Mouse (Mus musculus) C2C12 (cell line): Measurements from ENCODE around the gene Cldn10. TPM values are rescaled to one million over a fixed set of nuclear protein-coding genes. Genes with fewer than 3 reads are reported as not detected.

ENCODE experiments used
- H3K27me3 ChIP-seq: one replicate; pipeline ENCODE4 v1.6.1; 2011; ENCODE audit not compliant: control insufficient read depth, insufficient read depth, insufficient read length
- H3K36me3 ChIP-seq: one replicate; pipeline ENCODE4 v1.6.1; 2011; ENCODE audit not compliant: control insufficient read depth, insufficient read depth
- H3K4me3 ChIP-seq: one replicate; pipeline ENCODE4 v1.5.1; 2011; ENCODE audit warnings: mild to moderate bottlenecking, control low read depth; ENCODE audit not compliant: poor library complexity, insufficient read depth, severe bottlenecking
- H3K79me2 ChIP-seq: one replicate; pipeline ENCODE4 v1.6.1; 2011; ENCODE audit not compliant: control insufficient read depth, insufficient read depth
- H3K79me3 ChIP-seq: one replicate; pipeline ENCODE4 v1.6.1; 2011; ENCODE audit warnings: low read depth, control low read depth
- H3ac ChIP-seq: one replicate; pipeline ENCODE3; 2011; ENCODE audit warnings: low read depth; ENCODE audit not compliant: control insufficient read depth, insufficient read length
- CEBPB ChIP-seq: IDR thresholded peaks from one replicate; pipeline ENCODE4 v1.6.1; 2011; ENCODE audit warnings: low read depth, mild to moderate bottlenecking, control low read depth, moderate library complexity
- CTCF ChIP-seq: IDR thresholded peaks from one replicate; pipeline ENCODE4 v1.5.1; 2011; ENCODE audit not compliant: control insufficient read depth, insufficient read depth, insufficient read length
- FOSL1 ChIP-seq: IDR thresholded peaks from one replicate; pipeline ENCODE4 v1.8.0; 2011; ENCODE audit warnings: mild to moderate bottlenecking, low read length; ENCODE audit not compliant: poor library complexity, insufficient read depth, severe bottlenecking
- MAX ChIP-seq: IDR thresholded peaks from one replicate; pipeline ENCODE4 v1.6.1; 2011; ENCODE audit warnings: mild to moderate bottlenecking, control low read depth
- MYOD1 ChIP-seq: IDR thresholded peaks from one replicate; pipeline ENCODE4 v1.6.1; 2011; ENCODE audit warnings: low read depth; ENCODE audit not compliant: control insufficient read depth, insufficient read length
- MYOG ChIP-seq: IDR thresholded peaks from one replicate; pipeline ENCODE4 v1.6.1; 2011; ENCODE audit not compliant: control insufficient read depth, insufficient read length; ENCODE audit errors: extremely low read depth
- USF1 ChIP-seq: IDR thresholded peaks from one replicate; pipeline ENCODE4 v1.6.1; 2011; ENCODE audit warnings: low read depth, mild to moderate bottlenecking, control low read depth, moderate library complexity
- polyA plus RNA-seq: library from polyadenylated mRNA; unstranded; fragments of >200 nt; fragmentation: generic; extraction: Trizol; gene quantifications from one replicate; pipeline ENCODE4 v1.2.1, GENCODE M21; 2012; ENCODE audit warnings: missing spikeins

The Cldn10 gene
- polyA plus RNA-seq, 1 experiment = not detected

DNA sequence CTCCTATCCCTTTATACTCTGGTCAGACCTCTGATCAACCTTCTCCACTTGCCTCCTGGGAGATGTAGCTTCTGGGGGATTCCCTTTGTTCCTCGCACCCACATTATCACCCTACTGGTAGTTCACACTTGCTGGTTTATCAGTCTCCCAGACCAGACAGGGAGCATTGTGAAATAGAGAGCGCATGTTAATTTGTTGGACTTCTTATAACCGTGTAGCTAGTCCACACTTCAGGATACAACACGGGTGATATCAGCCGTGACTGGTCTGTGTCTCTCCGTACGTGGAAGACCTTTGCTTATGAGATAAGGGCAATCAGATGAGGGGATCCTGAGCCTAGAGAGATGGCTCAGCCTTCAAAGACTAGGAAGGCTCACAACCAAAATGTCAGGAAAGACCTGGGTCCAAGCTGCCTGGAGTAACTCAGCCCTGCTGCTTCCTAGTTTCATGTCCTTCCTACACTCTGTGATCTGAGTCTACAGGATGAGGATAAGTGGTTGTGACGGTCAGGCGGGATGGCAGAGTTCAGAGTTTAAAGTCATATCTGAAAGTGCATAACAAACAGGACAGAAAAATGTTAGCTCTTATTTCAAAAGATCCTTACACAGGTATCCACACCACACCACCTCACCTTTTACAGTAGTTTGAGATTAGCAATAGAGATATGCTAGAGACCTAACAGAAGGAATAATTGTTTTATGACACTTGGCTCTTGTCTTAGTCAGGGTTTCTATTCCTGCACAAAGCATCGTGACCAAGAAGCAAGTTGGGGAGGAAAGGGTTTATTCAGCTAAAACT lies 78.5 kb downstream of the Cldn10 start:
- H3K79me2 ChIP-seq = no peaks in the 10 kb centered on the region
- no peak overlapping the region for H3K4me3 ChIP-seq
- H3ac ChIP-seq = no peak overlapping the region
- H3K79me3 ChIP-seq = no peaks in the 10 kb centered on the region
- H3K36me3 ChIP-seq = no peaks in the 10 kb centered on the region
- H3K27me3 ChIP-seq = peaks cover 28% of the 10 kb centered on the region
- no peak for TF ChIP-seq CTCF
- no peak for TF ChIP-seq FOSL1
- no peak for TF ChIP-seq CEBPB
- no peak for TF ChIP-seq MYOD1
- no peak for TF ChIP-seq USF1
- TF ChIP-seq MYOG = no peak
- TF ChIP-seq MAX = no peak

DNA sequence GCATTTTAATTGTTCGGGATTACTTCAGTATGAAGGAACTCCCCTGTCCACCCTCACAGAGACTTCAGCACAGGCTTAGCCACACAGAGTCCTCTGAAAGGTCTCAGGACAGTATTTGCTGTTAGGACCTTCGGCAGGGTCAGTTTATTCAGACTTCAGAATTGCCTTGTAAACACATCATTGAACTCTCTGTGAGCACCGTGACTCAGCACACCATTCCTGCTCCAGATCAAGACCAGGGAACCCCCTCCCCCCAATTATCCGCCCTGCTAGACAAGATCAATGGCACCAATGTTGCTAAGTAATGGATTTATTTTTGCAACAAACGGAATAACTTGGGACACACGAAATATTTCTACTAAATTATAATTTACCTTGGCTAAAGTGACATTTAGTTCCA lies 79.7 kb downstream of the Cldn10 start:
- Histone ChIP-seq H3K27me3 (peaks cover 19% of the 10 kb centered on the region), H3K79me3 (no peaks in the 10 kb centered on the region), H3K4me3 (no peak overlapping the region), H3K79me2 (no peaks in the 10 kb centered on the region), H3K36me3 (no peaks in the 10 kb centered on the region), H3ac (no peak overlapping the region)
- TF ChIP-seq FOSL1 (no peak), MAX (no peak), CEBPB (no peak), CTCF (no peak), MYOG (no peak), USF1 (no peak), MYOD1 (no peak)

DNA sequence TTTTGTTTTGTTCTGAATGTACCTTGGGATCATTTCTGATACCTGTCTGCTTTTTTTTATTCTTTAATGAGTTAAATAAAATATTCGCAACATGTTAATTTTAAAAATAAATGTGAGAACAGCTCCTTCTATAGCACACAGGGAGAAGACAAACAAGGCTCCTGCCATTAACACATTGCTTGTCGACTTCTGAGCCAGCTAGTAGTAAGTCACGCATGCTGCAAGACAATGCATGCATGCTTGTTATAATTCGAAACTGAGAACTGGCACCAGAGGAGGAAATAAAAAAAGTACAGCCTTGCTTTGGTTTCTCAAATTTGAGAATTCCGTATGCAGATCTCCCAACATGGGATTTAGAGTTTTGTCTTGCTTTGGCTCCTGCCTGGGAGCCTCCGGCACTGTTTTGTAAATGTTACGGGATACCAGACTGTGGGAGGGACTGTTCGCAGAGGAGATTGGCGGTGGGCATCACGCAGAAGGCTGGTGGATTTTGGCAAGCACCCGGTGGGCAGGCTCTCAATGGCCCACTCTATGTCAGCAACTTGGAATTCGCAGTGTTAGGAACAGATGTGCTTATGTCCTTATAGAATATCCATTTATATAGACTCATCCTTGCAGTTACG lies 80.5 kb downstream of the Cldn10 start:
- Histone ChIP-seq H3K79me2 (no peaks in the 10 kb centered on the region), H3K4me3 (no peak overlapping the region), H3K79me3 (no peaks in the 10 kb centered on the region), H3ac (no peak overlapping the region), H3K36me3 (no peaks in the 10 kb centered on the region), H3K27me3 (peaks cover 18% of the 10 kb centered on the region)
- TF ChIP-seq MYOG = no peak
- TF ChIP-seq MYOD1 = no peak
- TF ChIP-seq CEBPB = no peak
- no peak for TF ChIP-seq MAX
- TF ChIP-seq CTCF = no peak
- no peak for TF ChIP-seq FOSL1
- no peak for TF ChIP-seq USF1

DNA sequence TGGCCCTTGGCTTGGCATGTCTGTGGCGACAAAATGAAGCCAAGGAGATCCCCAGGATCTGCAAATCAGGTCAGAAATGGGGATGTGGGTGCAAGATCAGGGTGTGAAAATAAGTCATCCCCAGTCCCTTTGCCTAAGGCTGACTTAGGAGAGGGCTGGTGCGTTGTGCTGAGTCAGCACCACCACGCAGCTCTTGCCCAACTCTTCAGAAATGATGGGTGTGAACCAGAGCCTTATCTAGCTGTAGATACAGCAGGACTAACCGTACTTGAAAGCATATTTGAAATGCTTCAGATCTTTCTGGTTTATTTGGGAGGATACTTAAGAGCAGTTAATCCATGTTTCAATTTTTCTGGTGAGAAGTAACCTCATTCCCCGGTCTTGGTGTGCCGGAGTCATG lies 82.0 kb downstream of the Cldn10 start:
- TF ChIP-seq CTCF = no peak
- no peak for TF ChIP-seq MAX
- TF ChIP-seq MYOG = no peak
- TF ChIP-seq MYOD1 = no peak
- no peak for TF ChIP-seq USF1
- TF ChIP-seq FOSL1 = no peak
- TF ChIP-seq CEBPB = no peak

DNA sequence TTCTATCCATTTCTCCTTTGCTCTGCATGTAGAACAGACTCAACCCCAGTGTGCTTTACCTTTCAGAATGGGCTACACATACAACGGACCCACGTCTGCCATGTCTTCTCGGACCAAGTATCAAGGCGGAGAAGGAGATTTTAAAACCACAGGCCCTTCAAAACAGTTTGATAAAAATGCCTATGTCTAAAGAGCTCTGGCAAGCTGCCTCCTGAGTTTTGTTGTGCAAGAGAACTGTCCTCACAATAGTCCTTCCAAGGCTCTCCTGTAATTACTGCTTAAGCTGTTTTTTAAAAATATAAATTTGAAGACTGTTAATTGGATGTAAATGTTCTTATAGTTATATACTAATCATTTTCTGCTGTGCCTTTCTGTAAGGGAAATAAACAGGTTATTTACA lies 86.4 kb downstream of the Cldn10 start:
- Histone ChIP-seq H3K27me3 (no peaks in the 10 kb centered on the region), H3K79me3 (no peaks in the 10 kb centered on the region), H3K79me2 (no peaks in the 10 kb centered on the region), H3K36me3 (peaks cover 4% of the 10 kb centered on the region), H3ac (no peak overlapping the region), H3K4me3 (no peak overlapping the region)
- TF ChIP-seq MYOG = no peak
- TF ChIP-seq CTCF = no peak
- TF ChIP-seq MAX = no peak
- no peak for TF ChIP-seq CEBPB

More for the DNA sequence above, 82.0 kb downstream of the Cldn10 start:
- no peaks in the 10 kb centered on the region for H3K79me2 ChIP-seq
- H3K79me3 ChIP-seq = no peaks in the 10 kb centered on the region
- no peaks in the 10 kb centered on the region for H3K36me3 ChIP-seq
- H3K27me3 ChIP-seq = peaks cover 7% of the 10 kb centered on the region
- H3ac ChIP-seq = no peak overlapping the region
- H3K4me3 ChIP-seq = no peak overlapping the region

DNA sequence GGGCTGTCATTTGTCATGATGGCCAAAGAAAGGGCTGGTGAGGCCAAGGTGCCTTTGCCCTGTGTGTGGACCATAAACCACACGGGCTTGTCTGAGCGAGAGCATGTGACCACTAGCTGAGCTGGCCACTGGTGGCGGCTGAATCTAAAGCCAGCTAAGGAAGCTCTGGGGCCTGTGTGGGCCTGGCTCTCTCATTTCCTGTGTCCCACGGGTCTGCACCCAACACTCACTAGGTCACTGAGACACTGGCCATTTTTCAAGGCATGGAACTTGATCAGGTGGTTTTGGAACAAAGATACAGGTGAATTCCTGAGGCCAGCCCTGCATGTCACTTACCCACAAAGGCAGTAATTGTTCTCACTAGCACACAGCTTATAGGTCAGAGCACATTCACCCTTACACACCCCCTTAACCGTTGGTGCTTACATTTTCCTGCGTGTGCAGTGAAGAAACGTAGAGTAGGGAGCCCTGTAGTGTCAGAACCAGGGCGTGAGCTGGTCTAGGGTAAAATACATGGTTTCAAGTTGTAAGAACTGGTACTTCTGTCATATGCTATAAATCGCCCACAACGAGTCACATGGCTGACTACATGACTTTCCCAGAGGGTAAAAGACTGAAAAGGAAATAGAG lies 87.2 kb downstream of the Cldn10 start:
- no peak overlapping the region for H3ac ChIP-seq
- TF ChIP-seq CEBPB (no peak), MYOG (no peak), MYOD1 (no peak), MAX (no peak), CTCF (no peak), USF1 (no peak), FOSL1 (no peak)
- no peaks in the 10 kb centered on the region for H3K79me2 ChIP-seq
- peaks cover 8% of the 10 kb centered on the region for H3K36me3 ChIP-seq
- H3K79me3 ChIP-seq = no peaks in the 10 kb centered on the region
- H3K4me3 ChIP-seq = no peak overlapping the region
- no peaks in the 10 kb centered on the region for H3K27me3 ChIP-seq
